Mouse (Mus musculus) cerebral cortex, adult 2 months (tissue): ENCODE results near the gene Hist2h2aa2.

ENCODE experiments used
- WGBS: fragments of 180-500 bp; shearing (Covaris S2); methylation state at CpG from one replicate; pipeline ENCODE4 v1.1.7; 2018; 5-methylcytosine and 5-hydroxymethylcytosine counted together

Hist2h2aa2 gene

DNA sequence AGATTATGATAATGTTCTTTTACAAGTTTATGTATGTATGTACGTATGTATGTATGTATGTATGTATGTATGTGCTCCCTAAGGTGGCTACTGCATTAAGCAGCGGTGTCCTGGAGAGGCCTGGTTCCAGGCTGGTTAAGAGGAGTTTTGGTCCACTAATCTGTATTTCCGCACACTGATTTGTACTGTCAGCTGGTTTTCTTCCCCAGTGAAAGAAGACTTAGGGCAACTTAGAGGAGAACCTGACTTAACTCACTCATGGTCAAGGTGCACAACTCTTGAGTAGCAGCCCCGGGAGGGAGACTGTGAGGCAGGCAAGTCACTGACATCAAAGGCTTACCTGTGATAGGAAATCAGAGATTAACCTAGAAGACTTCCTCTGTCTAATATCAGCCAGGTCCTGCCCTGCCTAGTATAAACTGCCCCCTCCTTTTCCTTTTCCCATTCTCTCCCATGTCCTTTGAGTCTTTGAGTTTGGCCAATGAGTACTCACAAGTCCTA, 3.2 kb downstream of the Hist2h2aa2 start:
- 89% methylated on average over 4 of the region's 4 CpGs for WGBS

DNA sequence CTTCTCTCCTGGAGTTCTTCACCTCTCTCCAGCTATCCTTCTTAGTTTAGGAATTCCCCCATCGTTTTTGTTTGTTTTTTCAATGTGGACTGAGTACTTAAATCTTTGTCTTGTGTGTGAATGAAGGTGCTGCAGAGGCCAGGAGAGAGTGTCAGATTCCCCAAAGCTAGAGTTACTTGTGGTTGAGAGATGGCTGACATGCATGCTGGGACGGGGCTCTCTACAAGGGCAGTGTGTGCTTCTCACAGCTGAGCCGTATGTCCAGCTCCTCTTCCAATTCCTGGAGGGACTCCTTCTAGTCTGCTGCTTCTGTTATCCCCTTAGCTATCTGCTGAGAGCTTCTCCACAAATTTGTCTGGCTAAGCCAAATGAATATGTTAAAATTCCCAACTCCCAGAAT, 4.2 kb downstream of the Hist2h2aa2 start:
- 57% methylated on average over 3 of the region's 3 CpGs for WGBS

- 71% methylated on average over 2 of the region's 2 CpGs for WGBS
Observed at GRCm38 (mm10) chr3:96234914-96235313, 5.2 kb downstream of the Hist2h2aa2 start.

GRCm38 (mm10) chr3:96231758-96232120, 8.3 kb downstream of the Hist2h2aa2 start:
- WGBS: 68% methylated on average over 2 of the region's 2 CpGs

DNA sequence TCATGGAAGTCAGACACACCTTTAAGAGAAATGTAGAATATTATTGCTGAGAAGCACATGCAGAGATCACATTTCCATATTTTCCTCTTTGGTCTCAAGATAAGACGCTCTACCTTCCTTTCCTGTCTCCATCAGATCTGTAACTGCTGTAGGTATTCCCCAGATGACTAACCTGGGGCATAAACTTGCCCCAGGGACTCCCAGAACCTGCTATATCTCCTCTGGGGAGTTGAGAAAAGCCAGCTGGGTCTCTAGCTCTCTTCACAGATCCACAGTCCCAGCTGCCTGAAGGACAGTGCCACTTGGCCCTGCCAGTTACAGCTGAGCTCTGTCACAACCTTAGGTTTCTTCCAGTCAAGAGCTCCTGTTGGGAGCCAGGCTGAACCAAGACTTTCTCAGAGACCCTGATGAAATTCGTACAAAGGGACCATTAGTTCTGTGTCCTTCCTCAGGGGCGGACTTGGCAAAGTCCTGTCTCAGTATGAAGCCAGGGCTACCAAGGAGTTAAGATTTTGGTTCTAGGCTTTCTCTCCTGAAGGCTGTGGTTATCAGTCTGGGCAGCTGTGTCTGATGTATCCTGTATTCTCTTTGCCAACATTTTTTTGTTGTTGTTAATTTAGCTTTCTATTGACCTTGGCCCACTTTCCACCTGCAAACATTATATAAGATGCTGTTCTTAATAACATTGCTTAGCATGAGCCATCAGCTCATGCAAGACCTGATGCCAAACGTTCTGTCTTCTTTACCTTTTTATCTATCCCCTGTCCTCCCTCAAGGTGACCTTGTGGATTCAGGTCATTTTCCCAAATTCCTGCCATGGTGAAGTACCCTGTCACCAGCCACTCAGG, 8.9 kb downstream of the Hist2h2aa2 start:
- WGBS: 77% methylated on average over 4 of the region's 4 CpGs

DNA sequence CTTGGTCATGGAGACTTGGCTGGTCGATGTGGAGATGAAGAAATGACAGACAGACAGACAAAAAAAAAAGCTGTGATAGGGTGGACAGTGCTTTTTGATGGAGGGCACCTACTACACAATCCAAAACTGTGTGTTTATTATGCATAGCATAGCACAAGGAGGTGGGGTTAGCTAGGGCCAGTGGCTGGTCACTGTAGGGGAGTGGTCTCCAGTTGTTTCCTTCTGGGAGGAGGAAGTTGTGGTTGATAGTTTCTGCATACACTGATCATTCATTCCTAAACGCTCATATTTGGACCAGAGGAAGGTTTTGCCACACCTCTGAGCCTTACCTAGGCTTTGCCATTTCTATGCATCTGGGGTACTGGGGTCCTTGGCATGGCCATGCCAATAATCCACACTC, 9.7 kb downstream of the Hist2h2aa2 start:
- 79% methylated on average over 2 of the region's 2 CpGs for WGBS

DNA sequence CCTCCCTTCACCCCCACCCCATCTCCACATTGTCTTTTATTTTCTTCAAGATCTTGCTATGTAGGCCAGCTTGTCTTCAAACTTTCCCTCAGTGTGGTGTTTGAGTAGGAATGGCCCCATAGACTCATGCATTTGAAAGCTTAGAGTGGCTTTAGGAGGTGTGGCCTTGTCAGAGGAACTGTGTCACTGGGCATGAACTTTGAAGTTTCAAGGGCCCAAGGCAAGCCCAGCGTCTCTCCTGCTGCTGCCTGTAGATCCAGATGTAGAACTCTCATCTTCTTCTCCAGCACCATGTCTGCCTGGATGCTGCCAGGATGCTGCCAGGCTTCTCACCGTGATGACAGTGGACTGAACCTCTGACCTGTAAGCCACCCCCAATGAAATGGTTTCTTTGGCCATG, 11.2 kb downstream of the Hist2h2aa2 start:
- 82% methylated on average over 2 of the region's 2 CpGs for WGBS

- 72% methylated on average over 8 of the region's 8 CpGs for WGBS
Observed at GRCm38 (mm10) chr3:96226695-96227648, 13.1 kb downstream of the Hist2h2aa2 start.

- 65% methylated on average over 2 of the region's 2 CpGs for WGBS
Observed at GRCm38 (mm10) chr3:96225421-96225820, 14.7 kb downstream of the Hist2h2aa2 start.

DNA sequence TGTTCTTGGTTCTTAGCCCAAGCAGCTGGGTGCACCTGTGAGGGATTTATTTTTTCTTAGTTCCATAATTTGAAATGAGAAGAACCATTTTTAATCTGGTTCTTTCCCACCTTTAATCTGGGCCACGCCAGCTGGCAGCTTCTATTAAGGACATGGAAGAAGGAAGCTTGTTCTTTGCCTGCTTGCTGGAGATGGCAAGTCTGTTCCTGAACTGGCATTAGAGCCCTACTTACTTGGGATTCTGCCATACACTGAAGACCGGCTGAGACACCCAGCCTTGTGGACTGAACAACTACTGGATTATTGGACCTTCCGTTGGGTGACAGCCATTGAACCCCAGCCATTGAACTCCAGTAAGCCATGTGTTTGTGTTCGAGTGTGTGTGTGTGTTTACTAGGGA, 17.3 kb downstream of the Hist2h2aa2 start:
- WGBS: 64% methylated on average over 4 of the region's 4 CpGs

DNA sequence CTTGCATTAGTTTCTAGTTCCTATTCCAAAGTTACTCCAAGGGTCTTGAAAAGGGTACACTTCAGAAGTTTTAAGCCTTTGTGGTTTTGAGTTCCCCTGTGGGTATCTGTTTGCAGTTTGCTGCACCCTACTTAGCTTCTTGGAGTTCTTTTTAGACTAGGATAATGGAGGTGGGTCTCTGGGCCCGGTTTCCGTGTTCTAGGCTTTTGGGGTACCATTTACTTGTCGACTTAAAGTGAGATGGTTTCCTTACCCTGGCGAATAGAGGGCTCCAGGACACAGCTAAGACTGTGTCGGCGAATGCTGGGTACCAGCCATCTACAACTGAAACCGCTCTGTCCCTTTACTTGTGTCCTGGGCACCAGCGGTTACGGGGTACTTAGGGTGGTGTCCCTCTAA, 18.4 kb downstream of the Hist2h2aa2 start:
- WGBS: 16% methylated on average over 9 of the region's 9 CpGs

- under 1% methylated on average over 43 of the region's 43 CpGs for WGBS
Observed at GRCm38 (mm10) chr3:96220765-96221639, 19.1 kb downstream of the Hist2h2aa2 start, which contains the start of the genes Hist2h2ac and Hist2h2be. TSS of gene Hist2h2ac (minus strand) at chr3:96220880. TSS of gene Hist2h2be (plus strand) at chr3:96221119.

DNA sequence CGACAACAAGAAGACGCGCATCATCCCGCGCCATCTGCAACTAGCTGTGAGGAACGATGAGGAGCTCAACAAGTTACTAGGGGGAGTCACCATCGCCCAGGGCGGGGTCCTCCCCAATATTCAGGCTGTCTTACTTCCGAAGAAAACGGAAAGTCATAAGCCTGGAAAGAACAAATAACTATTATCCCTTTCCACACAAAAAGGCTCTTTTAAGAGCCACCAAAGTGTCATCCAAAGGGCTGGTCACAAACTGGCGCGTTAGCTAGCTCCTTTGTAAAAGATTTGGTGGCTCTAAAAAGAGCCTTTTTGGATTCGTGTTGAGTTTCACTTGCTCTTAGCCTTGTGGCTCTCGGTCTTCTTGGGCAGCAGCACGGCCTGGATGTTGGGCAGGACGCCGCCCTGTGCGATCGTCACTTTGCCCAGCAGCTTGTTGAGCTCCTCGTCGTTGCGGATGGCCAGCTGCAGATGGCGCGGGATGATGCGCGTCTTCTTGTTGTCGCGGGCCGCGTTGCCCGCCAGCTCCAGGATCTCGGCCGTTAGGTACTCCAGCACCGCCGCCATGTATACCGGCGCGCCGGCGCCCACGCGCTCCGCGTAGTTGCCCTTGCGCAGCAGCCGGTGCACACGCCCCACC, 19.8 kb downstream of the Hist2h2aa2 start:
- WGBS: under 1% methylated on average over 34 of the region's 47 CpGs

GRCm38 (mm10) chr3:96219661-96220130, 20.4 kb downstream of the Hist2h2aa2 start, which contains the start of the genes Bola1 and Hist2h2ab:
TSS of gene Bola1 (minus strand) at chr3:96219709.
TSS of gene Hist2h2ab (plus strand) at chr3:96219865.
- WGBS: under 1% methylated on average over 36 of the region's 37 CpGs

DNA sequence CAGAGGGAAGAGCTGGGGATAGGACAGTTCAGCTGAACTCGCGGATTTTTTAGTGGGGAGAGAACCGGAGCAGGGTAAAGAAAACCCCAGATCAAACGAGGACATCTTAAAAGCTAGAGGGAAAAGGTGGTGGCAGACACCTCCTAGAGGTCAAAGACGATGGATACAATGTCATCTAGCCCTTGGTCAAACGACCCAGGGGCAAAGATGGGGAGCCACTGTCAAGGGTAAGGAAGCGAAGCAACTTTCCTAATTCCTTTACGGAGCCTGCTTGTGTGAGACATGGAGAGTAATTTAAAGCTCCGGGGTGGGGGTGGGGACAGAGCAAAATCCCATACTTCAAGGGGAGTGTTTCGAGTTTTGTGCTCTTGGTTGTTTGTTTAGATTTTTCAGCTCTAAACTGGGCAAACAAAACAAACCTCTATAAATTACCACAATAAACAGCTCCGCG, 20.9 kb downstream of the Hist2h2aa2 start:
- WGBS: under 1% methylated on average over 12 of the region's 12 CpGs

- WGBS: 25% methylated on average over 15 of the region's 15 CpGs
Observed at GRCm38 (mm10) chr3:96209242-96209641, 30.8 kb downstream of the Hist2h2aa2 start.

DNA sequence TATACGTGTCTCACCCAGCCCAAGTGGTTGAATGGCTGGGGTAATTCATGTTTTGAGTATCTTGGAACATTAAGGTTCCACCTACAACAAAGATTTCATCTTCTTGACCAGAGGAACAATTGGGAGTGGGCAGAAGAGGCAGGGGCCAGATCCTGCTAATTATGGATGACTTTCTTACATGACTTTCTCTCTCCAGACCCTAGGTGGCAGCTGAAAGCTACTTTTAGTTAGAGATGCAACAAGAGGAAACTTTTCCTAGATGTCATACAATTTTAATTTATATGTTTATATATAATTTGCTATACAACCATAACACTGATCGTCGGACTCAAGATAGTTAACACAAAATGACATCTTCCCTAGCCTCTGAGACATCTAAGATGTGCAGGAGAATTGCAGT, 32.3 kb downstream of the Hist2h2aa2 start:
- 76% methylated on average over 3 of the region's 3 CpGs for WGBS

DNA sequence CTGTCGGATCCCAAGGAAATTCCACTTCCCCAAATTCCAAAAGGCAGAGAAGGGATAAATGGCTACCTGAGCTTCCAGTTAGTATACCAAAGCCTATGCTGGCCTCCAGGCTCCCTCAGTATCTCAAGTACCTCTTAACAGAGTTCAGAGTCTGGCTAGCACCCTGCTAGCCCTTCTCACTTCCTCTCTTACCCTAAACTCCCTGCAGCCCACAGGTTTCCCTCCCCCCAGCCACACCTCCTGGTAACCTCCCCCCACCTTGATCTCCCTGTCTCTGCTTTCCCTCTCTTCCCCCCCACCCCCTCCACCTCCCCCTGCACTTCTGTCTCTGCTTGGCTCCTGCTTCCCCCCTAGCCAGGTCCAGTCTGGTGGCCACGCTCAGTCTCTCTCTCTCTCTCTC, 40.3 kb downstream of the Hist2h2aa2 start:
- 78% methylated on average over 2 of the region's 2 CpGs for WGBS

DNA sequence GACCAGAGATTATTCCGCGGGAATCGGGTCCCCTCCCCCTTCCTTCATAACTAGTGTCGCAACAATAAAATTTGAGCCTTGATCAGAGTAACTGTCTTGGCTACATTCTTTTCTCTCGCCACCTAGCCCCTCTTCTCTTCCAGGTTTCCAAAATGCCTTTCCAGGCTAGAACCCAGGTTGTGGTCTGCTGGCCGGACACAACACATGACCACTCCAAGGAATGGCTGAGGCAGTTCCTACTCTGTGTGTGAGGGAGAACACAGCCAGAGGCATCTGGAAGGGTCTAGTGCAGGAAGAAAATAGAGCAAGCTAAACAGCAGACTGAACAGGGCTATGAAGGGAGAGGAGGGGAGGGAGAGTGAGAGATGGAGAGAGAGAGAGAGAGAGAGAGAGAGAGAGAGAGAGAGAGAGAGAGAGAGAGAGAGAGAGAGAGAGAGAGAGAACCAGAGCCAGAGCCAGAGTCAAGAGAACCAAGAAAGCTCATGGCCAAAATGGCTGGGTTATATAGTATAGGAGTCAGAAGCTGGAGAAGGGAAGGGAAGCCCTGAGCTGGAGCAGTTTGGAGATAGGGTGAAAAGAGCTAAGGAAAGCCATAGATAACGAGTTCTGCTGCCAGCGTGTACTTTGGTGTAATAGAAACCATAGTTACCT, 41.4 kb downstream of the Hist2h2aa2 start:
- 26% methylated on average over 8 of the region's 8 CpGs for WGBS

DNA sequence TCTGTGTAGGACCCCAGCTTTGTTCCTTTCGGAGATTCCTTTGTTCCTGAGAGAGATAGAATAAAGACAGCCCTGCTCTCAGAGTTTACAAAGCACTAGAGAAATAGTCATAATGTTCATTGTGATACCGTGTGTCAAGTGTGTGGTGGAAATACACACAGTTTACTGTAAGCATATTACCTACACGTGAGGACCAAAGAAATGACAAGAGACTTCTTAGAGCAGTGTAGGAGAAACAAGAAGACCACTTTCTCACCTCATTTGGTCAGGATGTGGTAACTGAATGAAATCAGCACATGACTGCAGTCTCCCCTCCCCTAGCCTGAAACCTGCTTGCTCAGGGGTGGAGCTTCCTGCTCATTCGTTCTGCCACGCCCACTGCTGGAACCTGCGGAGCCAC, 41.9 kb downstream of the Hist2h2aa2 start:
- 4% methylated on average over 6 of the region's 6 CpGs for WGBS
